Mouse (Mus musculus) large intestine, adult 2 months (tissue): ENCODE data around the gene Dnajc9. TPM values are rescaled to one million over a fixed set of nuclear protein-coding genes. Genes with fewer than 3 reads are reported as not detected.

ENCODE experiments used
- DNase-seq: peaks from one replicate; pipeline ENCODE4 v3.0.0-alpha.2; 2012; ENCODE audit warnings: low read depth, low spot score
- WGBS: fragments of 180-500 bp; shearing (Covaris S2); methylation state at CpG from one replicate; pipeline ENCODE4 v1.1.7; 2018; 5-methylcytosine and 5-hydroxymethylcytosine counted together
- polyA plus RNA-seq: library from polyadenylated mRNA; depleted of rRNA; stranded (reverse); fragments of >200 nt; gene quantifications from 2 replicates; pipeline ENCODE4 v1.2.3, GENCODE M21; 2012; rRNA removed

The Dnajc9 gene
- polyA plus RNA-seq: 14.7 and 20.4 TPM in 2 replicates

DNA sequence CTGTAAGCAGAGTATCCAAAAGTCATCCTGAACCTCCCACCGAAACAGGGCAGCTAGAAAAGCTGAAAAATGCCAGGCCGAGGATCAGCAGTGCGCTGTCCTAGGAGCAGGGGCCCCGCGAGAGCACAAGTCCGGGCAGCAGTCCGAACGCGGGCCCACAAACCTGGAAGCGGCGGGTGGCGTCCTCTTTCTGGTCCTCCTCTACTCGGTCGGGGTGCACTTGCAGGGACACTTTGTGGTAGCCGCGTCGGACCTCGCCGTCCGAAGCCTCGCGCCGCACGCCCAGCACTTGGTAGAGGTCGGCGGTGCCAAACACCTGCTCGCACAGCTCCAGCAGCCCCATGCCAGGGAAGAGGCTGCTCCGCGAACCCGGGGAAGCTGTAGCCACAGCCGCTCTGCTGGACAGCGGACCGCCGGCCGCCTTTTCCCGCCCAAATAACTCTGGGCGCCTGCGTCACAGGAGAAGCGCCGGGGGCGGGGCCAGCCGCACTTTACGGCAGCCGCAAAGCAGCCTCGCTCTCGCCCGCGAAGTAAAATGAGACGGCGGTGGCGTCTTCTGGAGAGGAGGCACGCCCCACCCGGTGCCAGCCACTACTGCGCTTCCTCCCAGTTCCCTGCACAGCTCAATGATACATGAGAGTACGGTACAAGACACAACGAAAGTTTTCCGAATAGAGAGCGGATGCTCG is at the start of gene Dnajc9:
Dnajc9 (minus strand) TSS at position 470 of the 689 bp plus-strand sequence.
- DNase-seq: peak; percentile 57
- WGBS: under 1% methylated on average over 59 of the region's 59 CpGs

DNA sequence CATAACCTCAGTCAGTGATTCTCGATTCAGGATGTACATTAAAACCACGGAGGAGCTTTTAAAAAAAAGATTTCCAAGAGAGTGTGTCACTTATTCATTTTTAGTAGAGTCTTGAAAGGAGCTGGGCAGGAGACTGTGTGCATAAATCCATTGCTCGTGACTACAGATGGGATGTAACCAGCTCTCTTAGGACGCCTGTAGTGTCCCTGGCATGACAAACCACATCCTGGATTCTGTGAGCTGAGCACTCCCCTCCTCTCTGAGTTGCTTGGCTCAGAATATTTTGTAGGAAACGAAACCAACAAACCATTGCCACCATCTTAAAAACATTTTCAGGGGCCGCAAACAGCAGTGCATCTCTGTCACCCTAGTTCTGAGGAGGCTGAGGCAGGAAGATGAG is 48.3 kb upstream of the Dnajc9 start:
- 60% methylated on average over 6 of the region's 6 CpGs for WGBS
- no peak for DNase-seq

DNA sequence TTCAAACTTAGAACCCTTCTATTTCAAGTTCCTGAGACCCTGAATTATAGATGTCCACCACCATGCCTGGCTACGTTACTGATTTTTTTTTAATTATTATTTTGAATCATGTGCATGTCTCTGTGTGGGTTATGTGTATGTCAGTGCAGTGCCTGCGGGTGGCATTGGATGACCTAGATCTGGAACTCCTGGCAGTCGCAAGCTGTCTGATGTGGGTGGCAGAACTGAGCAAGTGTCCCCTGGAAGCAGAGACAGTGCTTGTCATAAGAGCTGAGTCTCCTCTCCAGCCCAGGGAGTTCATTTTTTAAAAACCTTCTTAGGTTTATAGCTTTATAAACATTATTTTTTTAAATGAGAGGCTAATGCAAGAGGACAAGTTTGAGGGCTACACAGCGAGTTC is 43.7 kb upstream of the Dnajc9 start:
- 83% methylated on average over 4 of the region's 4 CpGs for WGBS

DNA sequence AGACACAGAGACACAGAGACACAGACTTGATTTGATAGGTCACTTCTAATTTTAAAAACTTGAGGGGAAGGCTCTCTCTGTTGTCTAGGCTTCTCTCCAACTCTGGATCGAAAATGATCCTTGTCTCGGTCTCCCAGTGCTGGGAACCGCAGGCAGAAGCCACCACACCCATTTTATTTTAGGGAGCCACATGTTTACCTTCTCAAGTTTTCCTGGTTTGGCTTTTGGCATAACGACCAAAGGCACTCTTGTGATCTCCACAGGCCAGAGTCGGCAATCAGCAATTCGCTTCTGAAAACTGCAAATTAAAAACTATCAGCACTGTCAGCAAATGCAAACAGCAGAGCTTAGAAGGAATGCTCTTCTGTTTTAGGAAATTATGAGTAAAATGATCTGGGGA is 43.0 kb upstream of the Dnajc9 start:
- no peak for DNase-seq
- 15% methylated on average over 6 of the region's 6 CpGs for WGBS

More for the DNA sequence above, 43.7 kb upstream of the Dnajc9 start:
- no peak for DNase-seq

DNA sequence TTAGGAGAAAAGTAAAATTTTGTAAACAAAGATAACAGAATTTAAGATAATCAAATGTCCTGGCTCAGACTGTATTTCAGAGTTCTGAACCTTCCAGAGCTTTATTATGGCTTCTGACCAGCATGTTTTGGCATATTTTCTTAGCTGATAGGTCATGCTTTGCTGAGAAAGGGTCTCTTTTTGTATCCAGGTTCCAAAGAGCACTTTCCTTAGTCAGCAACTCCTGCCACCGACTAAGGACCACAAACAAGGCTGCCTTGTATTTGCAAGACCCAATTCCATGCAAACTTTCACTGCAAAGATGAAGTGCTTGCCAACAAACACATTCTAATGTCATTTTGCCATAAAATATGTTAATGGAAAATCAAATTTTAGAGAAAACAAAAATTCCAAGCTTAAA is 41.1 kb upstream of the Dnajc9 start:
- WGBS: 39% methylated on average over 1 of the region's 1 CpGs
- no peak for DNase-seq

DNA sequence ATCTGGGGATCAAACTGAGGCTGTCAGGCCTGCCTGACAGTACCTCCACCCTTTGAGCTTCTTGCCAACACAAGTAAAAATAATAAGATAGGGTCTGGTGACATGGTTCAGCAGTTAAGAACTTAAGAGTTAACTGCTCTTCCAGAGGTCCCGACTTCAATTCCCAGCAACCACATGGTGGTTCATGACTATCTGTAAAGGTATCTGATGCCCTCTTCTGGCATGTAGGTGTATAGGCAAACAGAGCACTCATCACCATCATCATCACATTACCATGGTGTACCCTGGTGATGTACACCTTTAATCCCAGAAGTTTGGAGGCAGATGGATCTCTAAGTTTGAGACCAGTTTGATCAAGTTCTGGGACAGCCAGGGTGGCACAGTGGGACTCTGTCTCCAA is 39.9 kb upstream of the Dnajc9 start:
- no peak for DNase-seq
- WGBS: 40% methylated on average over 1 of the region's 1 CpGs

DNA sequence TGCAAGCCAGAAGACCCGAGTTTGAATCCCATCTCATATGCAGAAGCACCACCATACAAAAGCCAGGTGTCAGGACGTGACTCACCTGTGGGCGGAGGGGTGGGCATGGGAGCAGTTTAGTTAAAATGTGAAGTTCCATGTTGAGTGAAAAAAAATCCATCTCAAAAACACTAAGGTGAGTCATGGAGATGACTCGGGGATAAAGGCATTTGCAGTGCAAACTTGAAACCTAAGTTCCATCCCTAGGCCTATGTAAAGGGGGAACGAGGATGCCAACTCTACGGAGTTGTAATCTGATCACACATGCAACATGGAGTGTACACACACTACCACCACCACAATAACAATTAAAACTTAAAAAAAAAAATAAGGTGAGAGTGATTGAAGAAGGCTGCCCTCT is 34.3 kb upstream of the Dnajc9 start:
- DNase-seq: no peak
- WGBS: 87% methylated on average over 6 of the region's 6 CpGs

DNA sequence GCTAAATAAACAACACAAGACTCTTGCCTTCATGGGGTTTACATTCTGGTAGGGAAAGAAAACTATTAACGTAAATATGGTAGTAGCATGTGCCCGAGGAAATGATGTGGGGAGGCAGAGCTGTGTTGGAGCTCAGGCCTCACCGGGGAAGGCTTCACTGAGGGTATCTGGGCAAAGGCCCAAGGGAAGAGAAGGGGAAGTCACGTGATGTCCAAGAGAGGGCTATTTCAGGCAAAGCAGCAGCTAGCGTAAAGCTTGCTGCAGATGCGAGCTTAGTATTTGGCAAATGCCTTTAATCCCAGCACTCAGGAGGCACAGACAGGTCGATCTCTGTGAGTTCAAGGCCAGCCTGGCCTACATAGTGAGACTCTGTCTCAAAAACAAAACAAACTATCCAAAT is 33.5 kb upstream of the Dnajc9 start:
- DNase-seq: no peak
- WGBS: 60% methylated on average over 7 of the region's 7 CpGs

DNA sequence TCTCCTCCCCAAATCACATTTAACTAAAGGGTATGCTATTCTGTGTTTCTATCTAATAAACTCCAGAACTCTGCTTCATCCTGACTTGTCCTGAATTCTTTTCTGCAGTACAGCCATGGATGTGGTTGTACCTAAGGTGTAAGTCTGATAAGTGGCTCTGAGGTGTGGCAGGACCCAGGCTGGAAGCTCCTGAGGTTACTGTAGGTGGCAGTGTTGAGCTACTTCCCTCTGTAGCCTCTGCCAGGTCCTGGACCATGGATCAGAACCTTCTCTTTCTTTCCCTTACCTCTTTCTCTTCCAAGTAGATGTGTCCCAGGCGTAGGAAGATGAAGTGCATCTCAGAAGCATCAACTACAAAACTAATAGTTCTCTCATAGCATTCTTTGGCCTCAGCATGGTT is 11.4 kb upstream of the Dnajc9 start:
- WGBS: 76% methylated on average over 1 of the region's 1 CpGs

DNA sequence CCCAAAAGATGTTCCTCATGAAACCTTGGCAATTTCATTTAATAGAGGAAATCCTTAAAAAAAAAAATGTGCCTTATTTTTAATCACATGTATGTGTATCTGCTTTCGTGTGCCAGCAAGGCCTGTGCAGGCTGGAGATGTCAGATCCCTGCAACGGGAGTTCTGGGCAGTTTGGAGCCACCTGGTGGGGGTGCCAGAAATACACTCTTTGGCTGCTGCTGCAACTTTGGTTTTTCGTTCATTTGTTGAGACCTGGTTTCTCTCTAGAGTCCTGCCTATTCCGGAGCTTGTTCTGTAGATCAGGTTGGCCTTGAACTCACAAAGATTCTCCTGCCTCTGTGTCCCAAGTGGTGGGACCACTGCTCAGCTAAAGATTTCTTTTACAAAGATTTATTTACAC is 10.2 kb upstream of the Dnajc9 start:
- DNase-seq: no peak
- WGBS: 37% methylated on average over 4 of the region's 4 CpGs

More for the DNA sequence above, 11.4 kb upstream of the Dnajc9 start:
- DNase-seq: no peak

DNA sequence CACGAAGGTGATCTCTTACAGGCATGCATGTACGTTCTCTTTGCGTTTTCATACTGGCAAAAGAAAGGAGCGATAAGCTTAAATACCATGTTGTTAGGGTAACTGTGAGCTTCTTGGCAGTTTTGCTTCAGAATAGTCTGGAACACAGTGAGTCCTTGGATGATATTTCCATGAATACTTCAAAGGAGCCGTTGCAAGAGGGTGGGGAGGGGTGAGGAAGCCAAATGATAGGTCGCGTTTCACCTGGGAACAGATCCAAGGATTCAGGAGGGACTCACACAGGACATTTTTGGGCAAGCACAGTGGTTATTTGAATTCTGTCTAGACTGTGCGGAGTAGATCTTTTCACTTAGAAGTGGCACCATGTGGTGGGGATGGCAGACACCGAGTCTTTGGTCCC is 8.5 kb upstream of the Dnajc9 start:
- no peak for DNase-seq
- 69% methylated on average over 9 of the region's 9 CpGs for WGBS

DNA sequence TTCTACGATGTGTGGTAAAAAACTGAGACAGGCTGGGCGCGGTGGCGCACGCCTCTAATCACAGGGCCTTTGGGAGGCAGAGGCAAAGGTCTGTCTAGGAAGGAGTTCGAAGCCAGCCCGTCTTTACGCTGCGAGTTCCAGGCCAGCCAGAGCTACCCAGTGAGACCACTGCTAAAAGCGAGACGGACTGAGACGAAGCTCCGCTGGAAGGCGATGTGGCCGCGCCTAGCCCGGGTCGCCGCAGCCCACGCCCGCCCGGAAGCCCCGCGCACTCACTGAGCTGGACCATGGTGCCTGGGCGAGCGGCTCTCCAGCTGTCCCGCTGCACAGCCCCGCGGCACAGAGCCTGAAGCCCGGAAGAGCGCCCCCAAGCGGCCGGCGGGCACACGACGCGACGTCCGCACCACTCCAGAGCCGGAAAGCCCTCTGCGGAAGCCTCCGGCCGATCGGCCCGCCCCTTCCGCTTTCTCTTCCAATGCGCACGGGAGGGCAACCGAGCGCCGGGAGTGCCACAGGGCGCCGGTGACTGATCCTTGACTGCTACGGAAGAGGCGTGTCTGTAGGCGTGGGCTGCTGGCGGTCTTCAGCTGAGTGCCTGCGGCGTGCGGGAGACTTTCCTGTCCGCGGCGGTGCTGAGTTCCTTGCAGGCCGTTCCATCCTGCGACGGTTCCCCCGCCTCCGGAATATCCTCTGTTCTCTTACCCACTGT is 4.6 kb upstream of the Dnajc9 start, which contains the start of gene Mrps16:
Mrps16 (minus strand) TSS at position 430 of the 709 bp plus-strand sequence.
- DNase-seq: peak; percentile 88
- under 1% methylated on average over 68 of the region's 68 CpGs for WGBS

DNA sequence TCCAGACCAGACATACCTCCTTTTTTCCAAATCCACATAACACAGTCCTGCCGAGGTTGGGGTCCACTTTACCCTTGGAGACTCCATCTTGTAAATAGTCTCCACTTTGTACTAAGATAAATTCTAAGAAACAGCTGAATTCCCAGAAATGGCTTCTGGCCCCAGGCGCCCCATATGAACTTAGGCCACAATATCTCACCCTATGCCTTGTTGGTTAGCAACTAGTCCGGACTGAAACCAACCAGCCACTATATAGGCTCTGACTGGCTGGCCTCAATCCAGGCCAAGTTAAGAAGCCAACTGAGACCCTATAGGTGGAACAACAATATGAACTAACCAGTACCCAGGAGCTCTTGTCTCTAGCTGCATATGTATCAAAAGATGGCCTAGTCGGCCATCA is 3.6 kb upstream of the Dnajc9 start:
- DNase-seq: no peak
- 77% methylated on average over 4 of the region's 4 CpGs for WGBS

DNA sequence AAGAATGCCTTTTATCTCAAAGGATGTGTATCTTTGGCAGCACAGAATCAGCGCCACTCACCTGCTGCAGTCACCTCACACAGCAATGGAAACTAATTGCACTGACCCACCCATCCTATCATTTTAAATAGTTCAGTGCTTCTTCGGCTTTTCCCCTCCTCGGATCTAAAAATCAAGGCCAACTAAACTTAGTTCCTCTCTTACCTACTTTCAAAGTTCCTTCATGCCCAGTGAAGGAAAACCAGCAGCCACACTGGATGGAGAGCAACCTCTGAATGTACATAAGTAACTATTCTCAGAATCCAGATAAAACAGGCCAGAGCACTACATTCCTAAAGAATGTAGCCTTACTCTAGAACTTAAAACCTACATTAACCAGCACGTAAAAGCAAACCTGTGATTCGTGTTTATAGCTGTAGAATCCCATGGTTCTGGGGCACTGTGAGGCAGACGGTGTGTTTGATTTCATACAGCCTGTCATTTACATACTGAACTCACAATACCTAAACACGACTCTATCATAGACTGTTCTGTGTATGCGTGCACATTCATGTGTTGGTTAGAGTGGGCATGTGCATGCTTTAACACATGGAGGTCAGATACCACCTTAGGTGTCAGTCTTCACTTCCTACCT is 853 bp upstream of the Dnajc9 start:
- WGBS: 69% methylated on average over 8 of the region's 8 CpGs
- DNase-seq: no peak

DNA sequence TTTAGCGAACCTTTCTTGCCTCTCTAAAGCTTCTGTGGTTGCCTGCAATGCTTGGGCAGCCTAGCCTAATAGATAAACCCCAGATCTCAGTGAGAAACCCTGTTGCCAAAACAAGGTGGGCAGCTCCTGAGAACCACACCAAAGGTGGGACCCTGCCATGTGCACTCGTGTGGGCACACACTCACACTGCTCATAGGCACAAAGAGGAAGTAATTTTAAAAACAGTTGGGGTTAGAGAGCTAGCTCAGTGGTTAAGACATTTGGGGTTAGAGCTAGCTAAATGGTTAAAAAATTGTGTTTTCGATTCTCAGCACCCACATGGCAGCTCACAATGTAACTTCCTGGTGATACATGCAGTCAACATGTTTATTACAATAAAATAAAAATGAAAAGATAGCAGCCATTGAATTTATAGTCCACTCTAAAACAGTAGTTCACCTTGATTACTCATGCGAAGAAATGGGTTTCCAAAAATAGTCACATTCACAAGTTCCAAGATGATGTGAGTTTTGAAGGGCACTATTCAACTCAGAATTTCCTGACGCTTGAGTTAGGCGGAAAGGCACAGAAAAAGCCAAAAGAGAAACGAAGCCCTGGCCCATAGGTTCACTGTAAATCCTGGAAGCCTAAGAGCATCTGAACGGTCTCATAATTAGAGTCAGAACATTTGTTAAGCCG is 8.8 kb downstream of the Dnajc9 start:
- 82% methylated on average over 9 of the region's 9 CpGs for WGBS
- no peak for DNase-seq

DNA sequence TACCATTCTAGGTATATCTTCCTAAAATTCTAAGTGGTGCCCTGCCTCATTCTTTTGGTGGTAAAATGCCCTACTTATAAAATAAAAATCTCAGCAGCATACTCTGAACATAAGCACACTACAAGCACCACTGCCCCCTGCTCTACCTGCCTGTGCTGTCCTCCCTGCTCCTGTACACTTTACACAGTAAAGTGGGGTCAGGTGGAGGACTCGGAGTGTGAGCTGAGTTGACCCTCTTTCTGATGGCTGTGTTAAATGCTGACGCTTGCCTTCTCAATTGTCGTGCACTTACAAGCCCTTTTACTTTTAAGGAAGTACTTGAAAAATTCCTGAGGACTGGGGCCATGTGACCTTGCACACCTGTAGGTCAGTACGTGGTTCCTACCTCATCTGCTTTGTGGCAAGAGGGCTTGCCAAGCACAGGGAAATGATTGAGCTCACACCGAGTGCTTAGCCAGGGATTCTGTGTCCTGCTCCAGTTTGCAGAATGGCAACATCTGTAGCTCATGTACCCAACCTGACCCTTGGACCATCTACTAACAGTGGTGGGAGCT is 9.5 kb downstream of the Dnajc9 start:
- WGBS: 72% methylated on average over 5 of the region's 5 CpGs

DNA sequence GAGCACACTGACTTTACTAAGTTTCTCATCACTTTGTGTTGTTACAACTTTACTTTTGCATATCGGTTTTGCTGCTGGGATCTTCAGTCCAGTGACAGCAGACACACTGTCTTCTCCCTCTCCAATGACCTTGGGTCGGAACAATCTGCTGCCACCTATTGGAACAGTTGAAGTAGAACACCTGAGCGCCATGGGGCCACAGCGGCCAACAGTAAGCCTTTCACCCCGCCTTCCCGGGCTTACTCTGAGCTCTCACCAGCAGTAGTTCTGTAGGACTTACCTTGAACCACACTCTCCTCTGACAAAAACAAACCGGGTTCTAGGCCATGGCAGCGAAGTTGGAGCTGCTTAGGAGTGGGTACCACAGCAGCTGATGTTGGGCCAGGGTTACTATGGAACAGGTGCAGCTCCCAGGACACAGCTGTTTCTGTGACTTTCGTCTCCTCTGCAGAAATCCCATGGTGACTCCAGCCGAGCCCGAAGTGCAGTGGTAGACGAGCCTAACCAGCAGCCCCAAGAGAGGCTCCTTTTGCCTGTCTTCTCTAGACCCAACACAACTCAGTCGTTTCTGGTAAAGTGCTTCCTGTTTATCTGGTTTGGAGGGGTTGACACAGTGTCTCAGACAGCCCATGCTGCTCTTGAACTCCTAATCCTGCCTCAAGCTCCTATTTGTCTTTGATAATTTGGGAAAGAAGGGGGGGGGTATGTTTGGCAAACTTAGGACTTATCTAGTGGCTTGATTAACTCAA is 10.2 kb downstream of the Dnajc9 start:
- 24% methylated on average over 13 of the region's 13 CpGs for WGBS
- no peak for DNase-seq

More for the DNA sequence above, 9.5 kb downstream of the Dnajc9 start:
- no peak for DNase-seq

DNA sequence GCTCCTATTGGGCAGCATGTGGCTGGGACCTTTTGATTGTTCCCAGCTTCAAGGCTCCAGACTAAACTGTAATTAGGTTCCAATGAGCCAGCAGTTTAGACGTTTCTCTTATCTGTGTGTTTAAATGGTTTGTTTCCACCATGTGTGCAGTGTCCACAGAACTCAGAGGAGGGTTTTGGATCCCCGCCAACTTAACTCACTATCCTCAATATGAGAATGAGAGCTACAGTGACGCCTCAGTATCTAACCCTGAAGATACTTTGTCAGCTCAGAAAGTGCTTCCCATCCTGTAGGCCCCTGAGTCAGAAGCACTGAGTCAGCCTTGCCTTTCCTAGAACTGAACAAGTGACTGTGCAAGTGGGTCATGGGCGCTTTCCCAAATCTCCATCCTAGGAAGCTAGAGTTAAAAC is 11.6 kb downstream of the Dnajc9 start:
- DNase-seq: no peak
- 49% methylated on average over 4 of the region's 4 CpGs for WGBS

DNA sequence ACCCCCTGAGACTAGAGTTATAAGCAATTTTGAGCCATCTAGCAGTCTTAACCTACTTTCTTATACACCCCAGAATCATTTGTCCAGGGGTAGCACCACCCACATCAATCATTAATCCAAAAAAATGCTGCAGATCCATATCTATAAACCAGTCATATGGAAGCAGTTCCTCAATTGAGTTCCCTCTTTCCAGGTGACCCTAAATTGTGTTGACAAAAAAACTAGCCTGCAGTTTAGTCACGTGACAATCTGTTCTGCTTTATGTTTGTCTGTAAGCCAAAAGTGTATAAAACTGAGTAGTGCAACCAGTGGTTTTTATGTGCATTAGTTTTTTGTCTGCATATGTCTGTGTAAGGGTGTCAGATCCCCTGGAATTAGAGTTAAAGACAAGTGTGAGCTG is 16.9 kb downstream of the Dnajc9 start:
- no peak for DNase-seq
- WGBS: 21% methylated on average over 1 of the region's 1 CpGs
